Mouse (Mus musculus): ENCODE measurements around the gene Fabp3. TPM values are rescaled to one million over a fixed set of nuclear protein-coding genes. Genes with fewer than 3 reads are reported as not detected.

The Fabp3 gene
- polyA plus RNA-seq, 1 experiment from 2014 or later: 10.7 TPM

DNA sequence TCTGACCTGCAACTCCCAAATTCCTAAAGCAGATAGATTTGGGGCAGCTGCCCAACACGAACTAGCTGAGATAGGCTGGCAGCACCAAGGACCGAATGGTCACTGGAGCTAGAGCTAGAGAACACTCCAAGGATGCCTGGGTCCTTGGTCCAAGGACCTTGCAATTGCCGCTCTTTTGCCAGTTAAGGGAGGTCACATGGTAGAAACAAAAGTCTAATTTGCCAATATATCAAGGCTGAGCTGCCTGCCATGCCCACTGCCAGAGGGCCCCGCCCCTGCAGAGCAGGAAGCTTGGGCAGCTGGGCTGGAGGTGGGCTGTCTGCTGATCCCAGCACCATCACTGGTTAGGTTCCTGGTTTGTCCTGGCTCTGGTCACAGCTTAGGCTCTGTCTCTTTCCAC, 5.2 kb downstream of the Fabp3 start:
- no peak for ATAC-seq (replicated peaks; ENCODE audit: low FRiP score)
- H3K9me3 ChIP-seq (ENCODE audit: control insufficient read depth, low read length): no peaks in the 10 kb centered on the region
- peaks cover 14% of the 10 kb centered on the region for H3K27me3 ChIP-seq (ENCODE audit: control insufficient read depth, insufficient read depth, low read length)
- no peak for DNase-seq (ENCODE audit: low spot score)
- H3K4me2 ChIP-seq (ENCODE audit: low read depth, low read length, severe bottlenecking): no peak overlapping the region
- H3K4me3 ChIP-seq (ENCODE audit: low read depth, low read length): no peak overlapping the region
- 90% methylated on average over 4 of the region's 4 CpGs for WGBS
- no peak overlapping the region for H3K9ac ChIP-seq (ENCODE audit: low read length)
- H3K36me3 ChIP-seq (ENCODE audit: control insufficient read depth, insufficient read depth, low read length): no peaks in the 10 kb centered on the region
- 0 out of 2 replicates have a peak, but pooled peaks cover 3% of the 10 kb centered on the region for H3K4me1 ChIP-seq (replicated peaks; ENCODE audit: control insufficient read depth, insufficient read depth, low read length)
- H3K27ac ChIP-seq (ENCODE audit: low read depth, low read length): no peak overlapping the region

DNA sequence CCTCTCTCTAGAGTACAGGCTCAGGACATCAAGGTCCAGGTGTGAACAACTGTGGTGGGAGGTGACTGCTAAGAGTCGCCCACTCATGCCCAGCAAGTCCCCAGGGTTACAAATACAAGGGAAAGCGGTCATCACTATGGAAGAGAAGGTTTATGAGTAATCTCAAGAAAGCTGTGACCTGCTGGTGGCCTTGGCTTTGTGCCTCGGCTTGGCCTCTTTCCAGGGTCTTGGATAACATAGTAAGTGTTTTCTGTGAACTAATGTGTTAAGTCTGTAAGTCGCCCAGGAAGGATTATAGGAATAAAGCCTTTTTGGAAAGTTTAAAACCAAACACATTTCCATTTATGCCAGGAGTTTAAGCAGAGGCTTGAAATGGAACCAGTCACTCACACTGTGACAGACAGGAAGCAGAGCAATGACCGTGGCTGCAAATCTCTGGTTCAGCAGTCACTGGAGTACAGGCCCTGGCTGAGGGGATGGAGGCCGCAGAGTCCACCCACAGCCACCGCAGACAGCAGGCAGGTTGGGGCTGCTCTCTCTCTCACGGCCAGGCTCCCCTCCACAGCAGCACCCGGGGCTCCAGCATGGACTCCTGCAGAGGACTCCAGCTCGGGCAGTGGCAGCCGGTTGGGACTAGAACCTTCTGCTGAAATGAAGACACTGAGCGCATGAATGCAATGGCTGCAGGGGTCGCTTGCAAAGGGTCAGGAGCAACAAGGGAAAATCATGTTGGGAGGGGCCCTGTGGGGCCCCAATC, 7.6 kb downstream of the Fabp3 start:
- Histone ChIP-seq H3K27me3 (ENCODE audit: control insufficient read depth, insufficient read depth, low read length) (no peaks in the 10 kb centered on the region), H3K4me3 (ENCODE audit: low read depth, low read length) (no peak overlapping the region), H3K9me3 (ENCODE audit: control insufficient read depth, low read length) (no peaks in the 10 kb centered on the region), H3K4me2 (ENCODE audit: low read depth, low read length, severe bottlenecking) (no peak overlapping the region), H3K36me3 (ENCODE audit: control insufficient read depth, insufficient read depth, low read length) (no peaks in the 10 kb centered on the region), H3K9ac (ENCODE audit: low read length) (no peak overlapping the region), H3K4me1 (replicated peaks; ENCODE audit: control insufficient read depth, insufficient read depth, low read length) (no peaks in the 10 kb centered on the region), H3K27ac (ENCODE audit: low read depth, low read length) (no peak overlapping the region)
- DNase-seq (ENCODE audit: low spot score) (no peak), ATAC-seq (replicated peaks; ENCODE audit: low FRiP score) (no peak)
- 79% methylated on average over 13 of the region's 13 CpGs for WGBS

DNA sequence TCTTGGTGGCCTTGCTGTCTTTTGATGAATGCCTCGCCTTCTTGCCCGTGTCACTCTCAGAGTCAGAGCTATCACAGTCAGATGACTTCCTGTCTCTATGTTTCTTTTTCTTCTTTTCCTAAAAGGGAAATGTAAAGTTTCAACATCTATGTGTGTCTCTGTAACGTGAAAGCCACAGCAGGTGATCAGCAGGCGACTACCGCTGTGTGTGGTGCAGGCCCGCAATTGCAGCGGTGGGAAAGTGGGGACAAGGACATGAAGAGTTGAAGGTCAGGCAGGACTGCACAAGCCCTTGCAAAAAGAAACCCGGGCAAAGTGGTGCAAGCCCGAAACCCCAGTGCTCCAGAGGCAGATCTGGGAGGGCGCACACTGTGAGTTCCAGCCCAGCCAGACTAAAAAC, 8.3 kb downstream of the Fabp3 start:
- H3K36me3 ChIP-seq (ENCODE audit: control insufficient read depth, insufficient read depth, low read length): no peaks in the 10 kb centered on the region
- WGBS: 84% methylated on average over 10 of the region's 10 CpGs

DNA sequence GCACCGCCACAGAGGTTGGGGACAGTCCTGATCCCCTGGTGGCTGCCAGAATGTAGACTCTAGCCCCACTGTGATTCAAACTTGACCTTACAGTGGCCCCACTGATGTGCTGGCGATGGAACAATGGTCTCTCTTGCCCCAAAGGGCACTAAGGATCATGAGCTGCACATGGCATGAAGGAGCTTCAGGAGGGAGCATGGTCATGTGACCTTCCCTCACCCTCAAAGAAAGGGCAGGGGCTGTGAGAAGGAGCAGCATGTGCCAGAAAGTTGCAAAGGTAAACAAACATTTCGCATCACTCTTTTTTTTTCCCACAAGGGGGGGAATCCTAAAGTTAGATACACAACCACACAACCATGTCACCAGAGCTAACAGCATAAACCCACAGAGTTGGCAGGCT, 9.7 kb downstream of the Fabp3 start:
- Histone ChIP-seq H3K9ac (ENCODE audit: low read length) (no peak overlapping the region), H3K27me3 (ENCODE audit: control insufficient read depth, insufficient read depth, low read length) (no peaks in the 10 kb centered on the region), H3K4me2 (ENCODE audit: low read depth, low read length, severe bottlenecking) (no peak overlapping the region), H3K9me3 (ENCODE audit: control insufficient read depth, low read length) (no peaks in the 10 kb centered on the region), H3K4me1 (replicated peaks; ENCODE audit: control insufficient read depth, insufficient read depth, low read length) (no peaks in the 10 kb centered on the region), H3K36me3 (ENCODE audit: control insufficient read depth, insufficient read depth, low read length) (no peaks in the 10 kb centered on the region), H3K27ac (ENCODE audit: low read depth, low read length) (no peak overlapping the region), H3K4me3 (ENCODE audit: low read depth, low read length) (no peak overlapping the region)
- DNase-seq (ENCODE audit: low spot score): no peak
- no peak for ATAC-seq (replicated peaks; ENCODE audit: low FRiP score)
- WGBS: 72% methylated on average over 3 of the region's 3 CpGs

More for the DNA sequence above, 8.3 kb downstream of the Fabp3 start:
- Histone ChIP-seq H3K4me3 (ENCODE audit: low read depth, low read length) (no peak overlapping the region), H3K4me2 (ENCODE audit: low read depth, low read length, severe bottlenecking) (no peak overlapping the region), H3K27me3 (ENCODE audit: control insufficient read depth, insufficient read depth, low read length) (no peaks in the 10 kb centered on the region), H3K9me3 (ENCODE audit: control insufficient read depth, low read length) (no peaks in the 10 kb centered on the region), H3K4me1 (replicated peaks; ENCODE audit: control insufficient read depth, insufficient read depth, low read length) (no peaks in the 10 kb centered on the region), H3K9ac (ENCODE audit: low read length) (no peak overlapping the region), H3K27ac (ENCODE audit: low read depth, low read length) (no peak overlapping the region)
- DNase-seq (ENCODE audit: low spot score) (no peak), ATAC-seq (replicated peaks; ENCODE audit: low FRiP score) (no peak)

DNA sequence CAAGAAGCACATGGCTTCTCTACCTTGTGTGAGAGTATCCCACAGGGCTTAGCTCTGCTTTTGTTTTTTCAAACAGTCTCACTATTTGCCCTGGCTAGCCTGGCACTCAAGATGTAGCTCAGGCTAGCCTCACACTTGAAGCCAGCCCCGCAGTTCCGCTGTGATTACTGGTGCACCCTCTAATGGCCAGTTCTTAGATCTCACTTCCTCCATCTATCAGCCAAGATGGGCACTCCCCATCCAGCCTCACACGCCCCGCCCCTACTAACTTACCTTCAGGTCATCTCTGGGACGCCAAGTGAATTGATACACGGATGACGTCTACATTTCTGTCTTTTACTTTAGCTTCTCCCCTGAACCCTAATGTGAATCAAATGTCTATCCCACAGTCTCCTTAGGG, 11.2 kb downstream of the Fabp3 start:
- H3K4me3 ChIP-seq (ENCODE audit: low read depth, low read length): no peak overlapping the region

DNA sequence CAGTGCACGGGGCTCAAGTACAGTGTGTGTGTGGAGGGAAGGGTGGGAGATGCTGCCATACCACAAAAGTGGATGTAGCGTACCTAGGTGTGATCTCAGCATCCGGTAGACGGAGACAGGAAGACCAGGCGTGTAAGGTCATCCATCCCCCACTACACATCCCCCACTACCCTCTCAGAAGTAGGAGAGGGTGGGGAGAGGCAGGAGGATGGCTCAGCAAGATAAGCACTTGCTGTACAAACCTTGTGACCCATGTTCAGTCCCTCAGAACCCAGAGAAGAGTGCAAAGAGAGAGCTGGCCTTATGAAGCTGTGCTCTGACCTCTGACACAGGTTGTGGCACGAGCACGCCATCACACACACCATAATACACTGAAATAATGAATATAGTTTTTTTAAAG, 13.2 kb downstream of the Fabp3 start:
- WGBS: 93% methylated on average over 7 of the region's 7 CpGs
- Histone ChIP-seq H3K4me2 (ENCODE audit: low read depth, low read length, severe bottlenecking) (no peak overlapping the region), H3K4me1 (replicated peaks; ENCODE audit: control insufficient read depth, insufficient read depth, low read length) (no peaks in the 10 kb centered on the region), H3K4me3 (ENCODE audit: low read depth, low read length) (no peak overlapping the region), H3K9ac (ENCODE audit: low read length) (no peak overlapping the region), H3K27ac (ENCODE audit: low read depth, low read length) (no peak overlapping the region), H3K27me3 (ENCODE audit: control insufficient read depth, insufficient read depth, low read length) (no peaks in the 10 kb centered on the region), H3K9me3 (ENCODE audit: control insufficient read depth, low read length) (no peaks in the 10 kb centered on the region), H3K36me3 (ENCODE audit: control insufficient read depth, insufficient read depth, low read length) (peaks cover 4% of the 10 kb centered on the region)
- ATAC-seq (replicated peaks; ENCODE audit: low FRiP score) (no peak), DNase-seq (ENCODE audit: low spot score) (no peak)

More for the DNA sequence above, 11.2 kb downstream of the Fabp3 start:
- Histone ChIP-seq H3K36me3 (ENCODE audit: control insufficient read depth, insufficient read depth, low read length) (no peaks in the 10 kb centered on the region), H3K27ac (ENCODE audit: low read depth, low read length) (no peak overlapping the region), H3K27me3 (ENCODE audit: control insufficient read depth, insufficient read depth, low read length) (no peaks in the 10 kb centered on the region), H3K9me3 (ENCODE audit: control insufficient read depth, low read length) (no peaks in the 10 kb centered on the region), H3K4me2 (ENCODE audit: low read depth, low read length, severe bottlenecking) (no peak overlapping the region), H3K4me1 (replicated peaks; ENCODE audit: control insufficient read depth, insufficient read depth, low read length) (no peaks in the 10 kb centered on the region), H3K9ac (ENCODE audit: low read length) (no peak overlapping the region)
- 86% methylated on average over 7 of the region's 7 CpGs for WGBS
- no peak for DNase-seq (ENCODE audit: low spot score)
- ATAC-seq (replicated peaks; ENCODE audit: low FRiP score): no peak

DNA sequence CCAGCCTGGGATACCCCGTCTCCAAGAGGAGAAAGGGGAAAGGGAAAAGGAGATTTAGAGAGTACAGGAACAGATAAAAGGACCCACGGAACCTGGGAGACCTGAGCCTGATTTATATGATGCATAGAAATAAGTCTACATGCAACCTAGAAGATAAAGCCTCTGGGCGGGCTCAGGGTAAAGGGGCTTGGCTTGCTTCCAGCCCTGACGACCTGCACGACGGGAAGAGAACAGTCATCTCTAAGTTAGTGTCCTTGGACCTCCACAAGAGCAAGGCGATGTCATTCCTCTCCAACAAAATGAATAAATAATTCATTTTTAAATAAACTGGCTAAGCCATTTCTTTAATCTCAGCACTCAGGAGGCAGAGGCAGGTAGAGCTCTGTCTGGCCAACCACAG, 14.2 kb downstream of the Fabp3 start:
- Histone ChIP-seq H3K4me2 (ENCODE audit: low read depth, low read length, severe bottlenecking) (no peak overlapping the region), H3K9ac (ENCODE audit: low read length) (no peak overlapping the region), H3K4me1 (replicated peaks; ENCODE audit: control insufficient read depth, insufficient read depth, low read length) (no peaks in the 10 kb centered on the region), H3K27ac (ENCODE audit: low read depth, low read length) (no peak overlapping the region), H3K4me3 (ENCODE audit: low read depth, low read length) (no peak overlapping the region), H3K27me3 (ENCODE audit: control insufficient read depth, insufficient read depth, low read length) (no peaks in the 10 kb centered on the region), H3K36me3 (ENCODE audit: control insufficient read depth, insufficient read depth, low read length) (peaks cover 4% of the 10 kb centered on the region), H3K9me3 (ENCODE audit: control insufficient read depth, low read length) (no peaks in the 10 kb centered on the region)
- no peak for ATAC-seq (replicated peaks; ENCODE audit: low FRiP score)
- DNase-seq (ENCODE audit: low spot score): no peak
- WGBS: 92% methylated on average over 7 of the region's 7 CpGs

DNA sequence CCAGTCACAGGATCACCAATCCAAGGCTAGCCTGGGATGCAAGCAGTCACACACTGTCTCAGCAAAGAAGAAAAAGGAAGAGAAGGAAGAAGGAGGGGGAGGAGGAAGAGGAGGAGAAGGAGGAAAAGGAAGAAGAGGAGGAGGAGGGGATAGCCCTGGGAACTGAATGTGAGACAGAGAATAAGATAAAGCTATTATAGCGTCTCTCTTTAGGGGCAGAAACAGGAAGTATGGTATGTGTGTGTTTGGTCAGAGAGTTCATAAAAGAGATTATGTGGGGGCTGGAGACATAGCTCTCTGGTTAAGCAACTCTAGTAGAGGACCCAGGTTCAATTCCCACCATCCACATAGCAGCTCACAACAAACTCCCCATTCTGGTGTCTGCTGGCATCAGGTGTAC, 14.8 kb downstream of the Fabp3 start:
- ATAC-seq (replicated peaks; ENCODE audit: low FRiP score) (no peak), DNase-seq (ENCODE audit: low spot score) (no peak)
- Histone ChIP-seq H3K4me1 (replicated peaks; ENCODE audit: control insufficient read depth, insufficient read depth, low read length) (no peaks in the 10 kb centered on the region), H3K27me3 (ENCODE audit: control insufficient read depth, insufficient read depth, low read length) (no peaks in the 10 kb centered on the region), H3K9ac (ENCODE audit: low read length) (no peak overlapping the region), H3K27ac (ENCODE audit: low read depth, low read length) (no peak overlapping the region), H3K4me3 (ENCODE audit: low read depth, low read length) (no peak overlapping the region), H3K4me2 (ENCODE audit: low read depth, low read length, severe bottlenecking) (no peak overlapping the region), H3K36me3 (ENCODE audit: control insufficient read depth, insufficient read depth, low read length) (peaks cover 4% of the 10 kb centered on the region), H3K9me3 (ENCODE audit: control insufficient read depth, low read length) (no peaks in the 10 kb centered on the region)
- WGBS: 100% methylated on average over 1 of the region's 1 CpGs

DNA sequence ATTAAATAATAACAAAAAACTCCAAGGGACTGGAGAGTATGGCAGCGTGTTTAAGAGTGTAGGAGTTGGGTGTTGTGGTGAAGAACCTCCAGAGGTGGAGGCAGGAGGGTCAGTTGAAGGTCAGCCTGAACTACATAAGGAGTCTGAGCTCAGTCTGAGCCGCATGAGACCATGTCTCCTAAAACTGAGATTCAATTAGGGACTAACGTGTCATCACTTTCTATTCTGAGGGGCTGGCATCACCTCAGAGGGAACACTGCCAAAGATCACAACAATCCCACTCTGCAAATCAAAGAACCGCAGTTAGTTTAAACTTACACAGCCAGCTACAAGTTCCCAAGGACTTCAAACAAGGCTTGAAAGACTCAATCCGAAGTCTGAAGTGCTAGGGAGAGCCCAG, 15.2 kb downstream of the Fabp3 start:
- H3K9me3 ChIP-seq (ENCODE audit: control insufficient read depth, low read length): no peaks in the 10 kb centered on the region
- H3K4me1 ChIP-seq (replicated peaks; ENCODE audit: control insufficient read depth, insufficient read depth, low read length): no peaks in the 10 kb centered on the region
- ATAC-seq (replicated peaks; ENCODE audit: low FRiP score) (no peak), DNase-seq (ENCODE audit: low spot score) (no peak)
- H3K27ac ChIP-seq (ENCODE audit: low read depth, low read length): no peak overlapping the region
- 93% methylated on average over 5 of the region's 5 CpGs for WGBS
- no peak overlapping the region for H3K4me2 ChIP-seq (ENCODE audit: low read depth, low read length, severe bottlenecking)
- no peaks in the 10 kb centered on the region for H3K27me3 ChIP-seq (ENCODE audit: control insufficient read depth, insufficient read depth, low read length)
- H3K36me3 ChIP-seq (ENCODE audit: control insufficient read depth, insufficient read depth, low read length): peaks cover 4% of the 10 kb centered on the region
- H3K4me3 ChIP-seq (ENCODE audit: low read depth, low read length): no peak overlapping the region
- H3K9ac ChIP-seq (ENCODE audit: low read length): no peak overlapping the region

Data from forebrain, embryonic 11.5 days (tissue).